Comparison of ENCODE assay signal across 8 mouse cellular contexts in genomic region chr16:77013427-77014320, GRCm38 (mm10). TPM values are rescaled to one million over a fixed set of nuclear protein-coding genes. Genes with fewer than 3 reads are reported as not detected.
DNase-seq lines count a peak whose midpoint lies in the region; ATAC-seq lines count a peak whose summit lies in the region.

Gene Usp25 (plus strand): TSS chr16:77013706.

- peak; percentile 85 for ATAC-seq in megakaryocyte-erythroid progenitor cell, adult 5-6 weeks (replicated peaks; ENCODE audit: low FRiP score, low TSS enrichment, poor library complexity, severe bottlenecking)

- peak; percentile 94 to 97 for DNase-seq in adrenal gland, adult (ENCODE audit: inconsistent age in 2 of 2, low spot score in 1 of 2)
- DNase-seq in embryo, embryonic 10.5 days (ENCODE audit: low spot score): peak; percentile 91
- DNase-seq in gastrocnemius, postnatal 14 days: peak; percentile 92
- DNase-seq in induced T-regulatory cell, adult 2 months (ENCODE audit: low read depth): peak; percentile 94
- DNase-seq in left cerebral cortex, postnatal 14 days (ENCODE audit: low spot score in 2 of 2): peak; percentile 61 to 78
- peak; percentile 78 for DNase-seq in right cerebral cortex, postnatal 14 days
- peak; percentile 89 to 93 for DNase-seq in urinary bladder, postnatal 36 days (ENCODE audit: low spot score in 2 of 2)

- intact Hi-C loops in gastrocnemius, postnatal 14 days (cut with DNase I; ENCODE audit: low total_unique reads): no loop called here
- intact Hi-C loops in left cerebral cortex, postnatal 14 days (cut with DNase I): loop anchor here (5.0 to 10.0 kb wide), 2 partner anchors 61 to 109 kb away; no protein-coding TSS in a partner anchor

RNA-seq across cellular contexts. Expression of gene Usp25, which starts in this region (rescaled TPM):
- total RNA-seq in gastrocnemius, postnatal 14 days (2021): 10 to 100 TPM; 65.4 to 67.9 TPM
- total RNA-seq in left cerebral cortex, postnatal 14 days (2021): 10 to 100 TPM; 24.4 to 34.1 TPM
- total RNA-seq in megakaryocyte-erythroid progenitor cell, adult 5-6 weeks (2014; fragmentation: Nextera tagmentation): 78.1 and 82.8 TPM in 2 replicates
- total RNA-seq in megakaryocyte-erythroid progenitor cell, adult 5-6 weeks (2017): 103 and 106 TPM in 2 replicates

Comparison
In these comparisons a context has a peak if more than half of its experiments do, and no peak if none do; other contexts are left out.
1. Peak in every context shown above with its lines: DNase-seq and ATAC-seq.